Mouse (Mus musculus) thymus, postnatal 25 days (tissue): Measurements from ENCODE around the gene Gm5941.
"Not testable (repeated sequence)": the region's sequence is repeated elsewhere in the genome, so short reads cannot be mapped to it uniquely, and the experiment has no call there.

Experiments used
- DNase-seq: peaks from one replicate; pipeline ENCODE4 v3.0.0; 2022

Gene Gm5941

DNA sequence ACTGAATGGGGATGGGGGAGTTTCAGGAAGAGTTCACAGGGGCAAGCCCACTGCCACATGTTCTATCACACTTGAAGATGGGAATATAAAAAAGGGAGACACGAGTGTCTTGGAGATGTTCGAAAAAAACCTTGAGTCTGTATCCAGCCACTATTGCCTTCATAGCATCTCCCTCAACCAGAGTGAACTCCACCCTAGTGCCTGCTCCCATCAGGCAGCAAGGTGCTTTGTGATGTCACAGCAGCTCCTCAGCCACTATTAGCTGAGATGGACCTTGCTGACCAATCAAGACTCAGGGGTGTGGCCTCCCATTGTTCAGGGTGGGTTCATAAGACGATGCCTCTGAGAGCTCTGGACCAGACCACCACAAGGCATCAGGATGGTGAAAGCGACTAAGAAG lies at the start of gene Gm5941:
Gene Gm5941, plus strand, starts transcription at position 301 of the 400 bp plus-strand sequence.
- DNase-seq, result not testable (repeated sequence)

GRCm38 (mm10) chrX:92460496-92460895 lies 29.3 kb upstream of the Gm5941 start:
- no peak for DNase-seq

DNA sequence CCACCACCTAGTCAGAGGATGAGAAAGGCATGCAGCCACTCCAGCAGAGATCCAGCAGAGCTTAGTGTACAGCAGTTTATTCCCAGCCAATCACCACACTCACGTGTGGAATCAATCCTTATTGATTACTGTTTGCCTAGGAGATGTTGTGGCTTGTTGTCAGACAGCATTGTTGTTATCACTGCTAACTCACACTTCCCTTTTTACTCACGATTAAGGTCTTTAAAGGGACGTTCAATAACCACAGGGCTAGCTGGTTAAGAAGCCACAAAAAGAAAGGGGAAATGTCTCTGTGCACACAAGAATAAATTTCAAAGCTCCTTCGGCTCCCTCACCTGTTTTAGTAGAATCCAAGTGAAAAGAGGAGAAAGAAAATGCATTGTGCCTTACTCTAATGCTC lies 25.0 kb upstream of the Gm5941 start:
- DNase-seq, result no peak

DNA sequence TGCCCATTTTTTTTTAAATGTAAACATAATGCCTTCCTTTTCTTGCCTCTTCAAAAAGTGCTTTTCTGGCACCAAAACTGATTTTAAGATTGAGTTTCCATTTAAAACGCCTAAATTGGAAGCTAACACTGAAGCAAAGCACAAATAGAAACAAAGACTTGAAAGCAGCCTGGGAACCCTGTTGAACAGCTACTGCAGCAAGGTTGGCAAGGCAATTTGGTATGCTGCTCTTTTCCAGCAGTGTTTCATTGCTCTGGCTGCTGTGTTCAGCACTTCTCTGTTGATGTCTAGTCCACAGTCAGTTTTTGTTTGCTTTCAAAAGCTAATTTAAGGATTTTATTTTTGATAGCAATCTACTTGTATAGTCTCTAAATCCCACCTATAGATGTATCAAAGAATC lies 8.5 kb downstream of the Gm5941 start:
- DNase-seq, result no peak

DNA sequence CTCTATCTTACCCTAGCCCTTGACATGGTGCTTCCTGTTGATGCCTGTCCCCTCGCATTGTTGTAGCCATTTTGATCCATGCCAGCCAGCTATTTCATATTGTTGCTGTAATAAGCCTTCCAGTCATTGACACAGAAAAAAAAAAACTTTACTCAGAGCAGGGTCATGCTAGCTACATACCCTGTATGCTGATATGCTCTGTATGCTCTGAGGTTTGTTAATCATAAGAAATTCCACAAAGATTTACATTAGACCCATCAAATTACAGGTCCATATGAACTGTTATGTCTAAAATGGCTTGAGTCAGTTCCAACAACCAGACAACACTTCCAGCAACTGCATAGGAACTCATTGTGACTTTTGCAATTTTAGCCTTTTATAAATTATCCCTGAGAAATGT lies 38.1 kb downstream of the Gm5941 start:
- no peak for DNase-seq
